Mouse (Mus musculus): ENCODE data around the gene Npepl1.

The Npepl1 gene

GRCm38 (mm10) chr2:174110783-174111549 is 817 bp downstream of the Npepl1 start:
- peak; percentile 22 to 66 for DNase-seq

DNA sequence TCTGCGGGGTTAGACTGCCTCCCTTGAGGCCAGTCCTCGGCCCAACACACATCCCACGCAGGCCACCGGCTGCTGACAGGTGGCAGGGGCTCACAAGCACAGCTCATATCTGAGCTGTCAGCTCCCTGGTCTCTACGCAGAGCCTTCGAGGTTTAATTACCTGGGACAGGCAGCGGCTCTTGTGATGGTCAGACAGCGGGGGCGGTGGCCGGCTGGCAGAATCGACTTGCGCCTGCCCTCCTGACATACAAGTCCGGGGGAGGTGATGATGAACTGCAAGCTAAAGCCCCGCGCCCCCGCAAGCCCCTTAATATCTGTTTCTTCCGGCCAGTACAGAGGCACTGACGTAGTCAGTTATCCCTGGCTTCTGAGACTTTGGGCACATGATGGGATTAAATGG is 2.8 kb downstream of the Npepl1 start:
- peak in 1 of 2 experiments; percentile 44 for DNase-seq

- no peak for DNase-seq
Observed at GRCm38 (mm10) chr2:174114148-174114864, 4.2 kb downstream of the Npepl1 start.

DNA sequence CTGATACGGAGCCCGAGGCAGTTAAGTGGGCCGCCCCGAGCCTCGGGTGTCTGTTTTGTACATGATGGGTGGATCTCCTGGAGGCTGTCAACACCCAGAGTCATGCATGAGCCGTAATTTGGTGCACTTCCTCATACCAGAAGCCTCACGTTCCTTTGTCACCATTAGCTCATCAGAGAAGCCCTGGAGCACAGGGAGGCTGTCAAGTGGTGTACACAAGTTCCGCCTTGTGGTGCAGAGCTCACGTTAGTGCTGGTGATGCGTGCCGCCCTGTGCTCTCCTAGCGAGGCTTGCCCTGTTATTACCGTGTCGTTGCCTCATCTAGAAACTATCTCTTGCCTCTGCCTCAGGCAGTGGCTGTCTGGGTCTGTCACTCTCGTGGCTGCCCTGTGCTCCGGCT is 6.8 kb downstream of the Npepl1 start:
- no peak for DNase-seq

GRCm38 (mm10) chr2:174118141-174118540 is 8.0 kb downstream of the Npepl1 start:
- DNase-seq, result no peak

DNA sequence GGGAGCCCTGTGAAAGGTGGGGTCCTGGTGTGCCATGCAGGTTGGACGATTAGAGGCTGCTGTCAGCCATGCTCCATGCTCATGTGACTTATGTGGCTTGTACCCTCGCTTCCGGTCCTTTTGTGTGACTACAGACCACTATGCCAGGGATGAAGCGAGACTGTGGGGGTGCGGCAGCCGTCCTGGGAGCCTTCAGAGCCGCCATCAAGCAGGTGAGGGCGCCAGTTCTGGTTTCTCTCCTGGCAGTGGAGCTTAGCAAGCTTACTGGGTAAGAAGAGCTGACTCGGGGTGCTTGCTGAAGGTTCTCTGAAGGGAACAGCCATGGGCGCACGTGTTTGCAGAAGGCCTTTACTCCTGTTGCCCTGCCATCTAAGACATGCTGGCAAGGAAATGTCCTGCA is 9.1 kb downstream of the Npepl1 start:
- no peak for DNase-seq

- DNase-seq, result no peak
Observed at GRCm38 (mm10) chr2:174120631-174121030, 10.5 kb downstream of the Npepl1 start.

DNA sequence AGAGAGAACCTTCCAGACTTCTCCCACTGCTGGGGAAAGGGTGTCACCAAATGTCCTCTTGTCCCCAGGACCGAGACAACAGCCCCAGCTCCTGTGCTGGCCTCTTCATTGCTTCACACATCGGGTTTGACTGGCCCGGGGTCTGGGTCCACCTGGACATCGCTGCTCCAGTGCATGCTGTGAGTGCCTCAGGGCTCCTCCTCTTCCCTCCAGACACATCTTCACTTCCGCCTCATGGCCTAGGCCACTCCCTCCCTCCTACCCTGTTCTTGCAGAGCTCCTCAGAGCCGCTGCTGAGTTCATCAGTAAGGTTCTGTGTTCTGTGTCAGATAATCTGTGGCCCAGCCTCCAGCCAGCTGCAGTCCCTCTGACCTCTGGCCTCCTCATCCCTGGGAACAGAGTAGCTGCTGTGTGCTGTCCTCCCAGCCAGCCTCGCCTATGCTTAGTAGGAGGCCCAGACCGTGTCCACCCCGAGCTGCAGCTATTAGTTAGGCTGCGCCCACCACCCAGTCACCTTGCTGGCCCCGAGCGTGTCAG is 11.3 kb downstream of the Npepl1 start:
- DNase-seq, result no peak

DNA sequence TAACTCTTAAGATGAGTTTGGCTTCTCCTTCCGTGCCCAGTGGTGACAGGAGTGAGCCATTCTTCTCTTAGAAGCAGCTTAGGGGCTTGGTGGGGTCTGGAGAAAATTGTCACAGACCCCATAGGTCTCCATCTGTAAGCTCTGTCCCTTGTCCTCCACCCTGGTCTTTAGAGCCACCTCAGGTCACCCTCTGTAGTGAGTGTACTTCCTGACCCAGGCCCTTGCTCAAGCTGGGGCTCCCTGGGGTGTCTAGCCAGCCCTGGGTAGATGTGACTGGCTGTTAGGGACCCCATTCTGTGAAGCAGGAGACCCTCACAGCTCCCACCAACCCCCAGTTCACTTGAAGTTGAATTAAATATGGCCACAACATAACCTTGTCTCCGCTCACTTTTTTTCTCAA is 12.2 kb downstream of the Npepl1 start:
- no peak for DNase-seq

- DNase-seq, result no peak
Observed at GRCm38 (mm10) chr2:174123731-174124130, 13.6 kb downstream of the Npepl1 start.

GRCm38 (mm10) chr2:174126522-174127375 is 16.6 kb downstream of the Npepl1 start:
- peak in 1 of 2 experiments; percentile 44 for DNase-seq

DNA sequence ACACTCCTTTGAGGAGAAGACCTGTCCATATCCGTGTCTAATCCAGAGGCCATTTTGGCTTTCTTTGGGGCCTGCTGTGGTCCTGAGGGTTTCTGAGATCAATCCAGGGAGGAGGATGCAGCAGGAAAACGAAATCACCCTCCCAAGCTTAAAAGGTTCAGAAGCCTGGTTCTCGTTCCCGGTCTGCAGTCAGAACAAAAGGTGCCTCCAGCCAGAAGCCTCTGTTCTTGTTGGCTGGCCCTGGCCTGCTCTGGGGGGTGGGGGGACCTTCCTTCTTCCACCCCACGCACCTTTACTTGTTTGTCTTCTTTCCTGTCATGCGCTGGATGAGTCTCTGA is 17.2 kb downstream of the Npepl1 start:
- no peak for DNase-seq

- DNase-seq, result no peak
Observed at GRCm38 (mm10) chr2:174128926-174129325, 18.8 kb downstream of the Npepl1 start.

DNA sequence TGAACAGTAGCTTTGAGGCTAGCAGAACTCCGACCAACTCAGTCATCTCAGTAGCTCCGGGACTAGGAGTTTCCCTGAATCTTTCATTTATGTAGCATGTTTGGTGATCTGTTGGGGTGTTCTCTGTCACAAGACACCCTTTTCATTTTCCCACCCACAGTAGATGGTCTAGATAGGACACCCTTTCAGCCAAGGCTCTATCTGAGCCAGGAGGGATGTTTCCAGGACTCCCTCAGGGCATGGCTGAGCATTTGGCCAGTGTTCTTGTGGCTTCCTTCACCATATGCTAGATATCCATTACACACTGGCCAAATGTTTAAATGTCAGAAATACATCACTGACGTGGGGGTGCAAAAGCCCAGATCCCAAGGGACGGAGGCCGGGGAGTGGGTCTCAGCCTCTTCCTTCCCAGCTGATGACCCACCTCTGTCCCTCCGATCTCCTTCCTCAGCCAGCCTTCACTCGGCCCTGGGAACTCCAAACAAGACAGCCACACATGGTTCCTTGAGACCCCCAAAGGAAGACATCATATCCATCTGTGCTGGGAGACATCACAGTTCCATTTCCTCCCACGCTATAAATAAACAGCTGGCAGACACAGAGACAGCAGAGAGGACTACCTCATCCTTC is 20.4 kb downstream of the Npepl1 start:
- no peak for DNase-seq

- DNase-seq, result no peak
Observed at GRCm38 (mm10) chr2:174132413-174132969, 22.3 kb downstream of the Npepl1 start.

DNA sequence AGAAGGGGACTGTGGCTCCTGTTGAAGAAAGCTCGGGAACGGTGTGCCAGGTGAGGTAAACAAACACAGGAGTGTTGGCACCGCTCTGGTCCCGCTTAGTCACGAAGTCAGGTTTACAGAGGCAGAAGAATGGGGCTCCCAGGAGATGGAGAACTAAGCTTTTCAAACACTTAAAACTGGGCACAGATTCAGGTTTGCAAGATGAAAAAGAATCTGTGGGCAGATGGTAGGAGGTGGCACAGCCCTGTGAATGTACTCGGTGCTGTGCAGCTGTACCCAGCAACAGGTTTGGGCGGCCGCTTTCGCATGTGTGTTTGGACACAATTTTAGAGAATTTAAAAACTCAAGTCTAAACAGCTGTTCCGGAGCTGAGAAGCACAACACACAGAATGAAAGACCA is 48.9 kb downstream of the Npepl1 start:
- DNase-seq, result no peak

DNA sequence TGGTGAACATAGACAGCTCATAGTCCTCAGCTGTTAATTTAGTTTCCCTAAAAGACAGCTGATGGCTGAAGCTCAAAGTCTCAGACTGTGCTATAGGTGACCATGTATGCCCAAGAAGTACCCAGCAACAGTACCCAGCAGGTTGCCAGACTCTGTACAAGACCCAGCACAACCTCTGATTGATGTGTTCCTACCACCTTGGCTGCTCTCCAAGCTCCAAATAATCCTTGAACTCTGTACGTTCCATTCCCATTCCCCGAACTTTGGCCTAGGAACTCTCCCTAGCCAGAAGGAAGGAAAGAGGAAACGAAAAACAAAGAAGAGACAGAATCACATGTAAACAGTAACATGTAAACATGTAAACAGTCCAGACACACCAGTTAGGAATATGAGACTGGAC is 50.3 kb downstream of the Npepl1 start:
- DNase-seq, result peak; percentile 63 to 65
